Mouse (Mus musculus): ENCODE measurements around the gene Sept5. TPM values are rescaled to one million over a fixed set of nuclear protein-coding genes. Genes with fewer than 3 reads are reported as not detected.
A peak's percentile ranks its signal among the peaks of the same experiment; 100 is the strongest.

Sept5 gene
- polyA plus RNA-seq, 1 experiment from 2014 or later: 29.3 TPM

DNA sequence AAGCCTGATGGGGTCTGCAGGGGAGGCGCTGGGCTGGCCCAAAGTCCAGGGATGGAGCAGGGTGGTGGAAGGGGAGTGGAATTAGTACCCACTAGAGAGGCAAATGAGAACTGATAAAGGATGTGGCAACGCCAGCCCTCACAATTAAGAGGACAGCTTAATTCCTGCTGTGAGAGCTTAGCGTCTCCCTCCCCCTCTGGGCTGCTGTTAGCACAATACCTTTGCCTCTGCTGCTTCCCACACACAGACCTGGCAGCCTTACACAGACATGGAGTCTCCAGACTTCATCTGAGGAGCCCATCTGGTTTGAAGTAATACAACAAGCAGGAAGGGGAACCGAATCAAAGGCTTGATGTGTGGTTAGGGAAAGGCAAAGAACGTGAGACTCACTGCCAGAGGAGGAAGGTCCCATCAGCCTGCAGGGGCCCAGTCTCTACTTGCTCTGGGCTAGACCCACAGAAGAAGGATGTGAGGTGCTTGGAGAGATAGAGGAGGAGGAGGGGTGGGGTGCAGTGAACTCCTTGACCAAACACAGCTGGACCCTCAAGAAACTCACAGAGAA, 52.1 kb downstream of the Sept5 start:
- Histone ChIP-seq H3K27me3 (replicated peaks; ENCODE audit: control insufficient read depth, insufficient read depth, low read length) (peaks cover 42% of the 10 kb centered on the region), H3K9me3 (ENCODE audit: control insufficient read depth, low read length) (no peaks in the 10 kb centered on the region), H3K9ac (ENCODE audit: low read length) (no peak overlapping the region), H3K4me2 (ENCODE audit: low read length) (no peak overlapping the region), H3K36me3 (ENCODE audit: control insufficient read depth, insufficient read depth, low read length) (no peaks in the 10 kb centered on the region), H3K27ac (ENCODE audit: low read depth) (no peak overlapping the region), H3K4me1 (replicated peaks; ENCODE audit: control insufficient read depth, insufficient read depth, low read length) (peaks cover 9% of the 10 kb centered on the region; the same call in 1 of the 2 replicates), H3K4me3 (ENCODE audit: low read depth, low read length) (no peak overlapping the region)
- 37% methylated on average over 5 of the region's 5 CpGs for WGBS
- no peak for ATAC-seq (replicated peaks; ENCODE audit: low FRiP score, low TSS enrichment, low read depth)
- DNase-seq (ENCODE audit: low spot score): no peak

- H3K4me2 ChIP-seq (ENCODE audit: low read length): no peak overlapping the region
- DNase-seq (ENCODE audit: low spot score): no peak
- WGBS: 51% methylated on average over 3 of the region's 3 CpGs
- H3K36me3 ChIP-seq (ENCODE audit: control insufficient read depth, insufficient read depth, low read length): no peaks in the 10 kb centered on the region
- no peak overlapping the region for H3K27ac ChIP-seq (ENCODE audit: low read depth)
- peaks cover 36% of the 10 kb centered on the region for H3K27me3 ChIP-seq (replicated peaks; ENCODE audit: control insufficient read depth, insufficient read depth, low read length)
- peaks cover 9% of the 10 kb centered on the region; the same call in 1 of the 2 replicates for H3K4me1 ChIP-seq (replicated peaks; ENCODE audit: control insufficient read depth, insufficient read depth, low read length)
- H3K4me3 ChIP-seq (ENCODE audit: low read depth, low read length): no peak overlapping the region
- no peaks in the 10 kb centered on the region for H3K9me3 ChIP-seq (ENCODE audit: control insufficient read depth, low read length)
- no peak for ATAC-seq (replicated peaks; ENCODE audit: low FRiP score, low TSS enrichment, low read depth)
- H3K9ac ChIP-seq (ENCODE audit: low read length): no peak overlapping the region
Measured at GRCm38 (mm10) chr16:18577071-18577470, 52.7 kb downstream of the Sept5 start.

DNA sequence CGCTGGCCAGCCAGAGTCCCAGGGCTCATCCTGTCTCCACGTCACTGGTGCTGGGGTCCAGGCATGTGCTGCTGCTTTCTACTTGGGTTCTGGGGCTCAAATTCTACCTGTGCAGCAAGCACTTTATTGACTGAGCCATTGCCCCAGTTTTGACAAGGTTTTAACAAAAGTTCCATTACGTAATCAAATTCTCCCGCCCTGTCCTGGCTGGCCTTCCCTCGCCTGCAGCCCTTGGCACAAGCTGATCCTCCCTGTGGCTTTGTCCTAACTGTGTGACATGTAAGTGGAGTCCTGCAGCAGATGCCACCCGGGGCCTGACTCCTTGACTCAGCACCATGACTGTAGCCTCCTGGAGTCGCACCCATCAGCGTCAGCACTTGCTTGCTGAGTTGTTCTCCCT, 55.6 kb downstream of the Sept5 start:
- Histone ChIP-seq H3K27me3 (replicated peaks; ENCODE audit: control insufficient read depth, insufficient read depth, low read length) (peaks cover 7% of the 10 kb centered on the region), H3K9ac (ENCODE audit: low read length) (no peak overlapping the region), H3K4me3 (ENCODE audit: low read depth, low read length) (no peak overlapping the region), H3K9me3 (ENCODE audit: control insufficient read depth, low read length) (no peaks in the 10 kb centered on the region), H3K27ac (ENCODE audit: low read depth) (no peak overlapping the region), H3K36me3 (ENCODE audit: control insufficient read depth, insufficient read depth, low read length) (no peaks in the 10 kb centered on the region), H3K4me2 (ENCODE audit: low read length) (no peak overlapping the region), H3K4me1 (replicated peaks; ENCODE audit: control insufficient read depth, insufficient read depth, low read length) (no peaks in the 10 kb centered on the region)
- 80% methylated on average over 8 of the region's 8 CpGs for WGBS
- DNase-seq (ENCODE audit: low spot score) (no peak), ATAC-seq (replicated peaks; ENCODE audit: low FRiP score, low TSS enrichment, low read depth) (0 out of 2 replicates have a peak, but pooled peaks have one; percentile 36)

Other genes starting within 250 kb of the Sept5 start
- gene Txnrd2, start 203.6 kb downstream of the Sept5 start, polyA plus RNA-seq (2014; fragmentation: Nextera tagmentation; extraction: Ambion mirVana): 17.0 and 17.4 TPM in 2 replicates
- 95.4 and 95.6 TPM in 2 replicates for gene Comt, start 203.1 kb downstream of the Sept5 start, polyA plus RNA-seq (2014; fragmentation: Nextera tagmentation; extraction: Ambion mirVana)
- 16.9 and 18.6 TPM in 2 replicates for gene Gnb1l, start 131.2 kb downstream of the Sept5 start, polyA plus RNA-seq (2014; fragmentation: Nextera tagmentation; extraction: Ambion mirVana)
- gene Rtl10, start 131.1 kb downstream of the Sept5 start, polyA plus RNA-seq (2014; fragmentation: Nextera tagmentation; extraction: Ambion mirVana): 2.3 and 3.3 TPM in 2 replicates
- 0.14 and 0.22 TPM in 2 replicates for gene Tbx1, start 39.3 kb downstream of the Sept5 start, polyA plus RNA-seq (2014; fragmentation: Nextera tagmentation; extraction: Ambion mirVana)
- 1.9 and 2.0 TPM in 2 replicates for gene Gp1bb, start 7.6 kb downstream of the Sept5 start, polyA plus RNA-seq (2014; fragmentation: Nextera tagmentation; extraction: Ambion mirVana)
- gene Gm49601, start 3.5 kb downstream of the Sept5 start, polyA plus RNA-seq (2014; fragmentation: Nextera tagmentation; extraction: Ambion mirVana): 2.0 and 2.2 TPM in 2 replicates
- 21.9 and 24.8 TPM in 2 replicates for gene Cldn5, start 146.9 kb upstream of the Sept5 start, polyA plus RNA-seq (2014; fragmentation: Nextera tagmentation; extraction: Ambion mirVana)
- 62.3 and 74.9 TPM in 2 replicates for gene Ufd1, start 181.8 kb upstream of the Sept5 start, polyA plus RNA-seq (2014; fragmentation: Nextera tagmentation; extraction: Ambion mirVana)
- 48.0 and 51.2 TPM in 2 replicates for gene Cdc45, start 182.0 kb upstream of the Sept5 start, polyA plus RNA-seq (2014; fragmentation: Nextera tagmentation; extraction: Ambion mirVana)
- gene 2510002D24Rik, start 206.6 kb upstream of the Sept5 start, polyA plus RNA-seq (2014; fragmentation: Nextera tagmentation; extraction: Ambion mirVana): 41.1 and 42.9 TPM in 2 replicates
- not detected in 2 replicates for gene Gm28539, start 206.6 kb upstream of the Sept5 start, polyA plus RNA-seq (2014; fragmentation: Nextera tagmentation; extraction: Ambion mirVana)
- 92.6 and 92.9 TPM in 2 replicates for gene Mrpl40, start 246.9 kb upstream of the Sept5 start, polyA plus RNA-seq (2014; fragmentation: Nextera tagmentation; extraction: Ambion mirVana)
- 12.8 and 15.8 TPM in 2 replicates for gene Hira, start 247.1 kb upstream of the Sept5 start, polyA plus RNA-seq (2014; fragmentation: Nextera tagmentation; extraction: Ambion mirVana)